Comparison of ENCODE assay signal across 11 mouse cellular contexts in the genomic region with DNA sequence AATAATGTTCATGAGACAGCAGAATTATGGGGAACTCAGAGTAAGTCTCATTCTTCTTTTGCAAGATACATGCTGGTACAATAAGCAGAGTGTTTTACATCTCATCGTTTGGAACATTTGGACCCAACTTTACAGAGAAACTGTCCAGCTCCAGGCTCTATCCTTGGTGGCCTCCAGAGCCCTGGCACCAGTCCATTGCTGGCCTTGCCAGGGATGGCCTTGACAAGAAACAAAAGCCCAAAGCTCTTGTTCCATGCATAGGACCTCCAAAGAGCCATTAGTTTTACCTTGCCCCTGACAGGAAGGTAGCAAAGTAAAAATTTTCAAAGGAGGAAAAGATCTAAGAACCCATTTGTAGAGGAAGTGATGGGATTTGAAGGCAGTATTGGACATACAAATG.
"Had no signal": no experiment of that assay in that cellular context is flagged by ENCODE, and none has a peak within 500 bp of the region (broad histone marks: within the 10 kb centered on the region; RNA-seq: fewer than 3 reads in every experiment).

No protein-coding gene starts in this region.

- H3K4me2 ChIP-seq: limb, embryonic 13.5 days; neural tube, embryonic 12.5 days had no signal

- H3K36me3 ChIP-seq: limb, embryonic 13.5 days; neural tube, embryonic 12.5 days had no signal

- DNase-seq: kidney, postnatal 10 days; kidney, postnatal 4 days; left cerebral cortex, postnatal 4 days; lung, adult 18-20 months; lung, postnatal 36 days; midbrain, embryonic 14.5 days; thymus, postnatal 36 days had no signal

- H3K27ac ChIP-seq: layer of hippocampus, adult 2 months; limb, embryonic 13.5 days; liver, embryonic 14.5 days; neural tube, embryonic 12.5 days had no signal

- H3K27me3 ChIP-seq: neural tube, embryonic 12.5 days had no signal

- H3K4me3 ChIP-seq: layer of hippocampus, adult 2 months; limb, embryonic 13.5 days; neural tube, embryonic 12.5 days had no signal

- H3K9ac ChIP-seq: limb, embryonic 13.5 days; liver, embryonic 14.5 days; neural tube, embryonic 12.5 days had no signal

- H3K9me3 ChIP-seq: limb, embryonic 13.5 days; neural tube, embryonic 12.5 days had no signal
